Comparison of ENCODE assay signal across 12 mouse cellular contexts in genomic region chr11:76385017-76385416, GRCm38 (mm10). TPM values are rescaled to one million over a fixed set of nuclear protein-coding genes. Genes with fewer than 3 reads are reported as not detected.
DNase-seq lines count a peak whose midpoint lies in the region; ATAC-seq and TF ChIP-seq lines count a peak whose summit lies in the region.
"Had no signal": no experiment of that assay in that cellular context is flagged by ENCODE, and none has a peak within 500 bp of the region (broad histone marks: within the 10 kb centered on the region; RNA-seq: fewer than 3 reads in every experiment).

No protein-coding gene starts in this region.

- peaks cover 9% of the 10 kb centered on the region; the same call in 1 of the 2 replicates for H3K4me1 ChIP-seq in heart, postnatal 0 days (ENCODE audit: control insufficient read depth, insufficient read depth)
- peaks cover 65% of the 10 kb centered on the region for H3K4me1 ChIP-seq in embryonic facial prominence, embryonic 12.5 days
- peaks cover 42% of the 10 kb centered on the region for H3K4me1 ChIP-seq in hindbrain, embryonic 12.5 days
- peaks cover 3% of the 10 kb centered on the region; the same call in 1 of the 2 replicates for H3K4me1 ChIP-seq in olfactory bulb, adult 2 months (ENCODE audit: control insufficient read depth, insufficient read depth, low read length)

- ATAC-seq in heart, postnatal 0 days (ENCODE audit: insufficient read depth, low read depth), result no peak
- no peak for ATAC-seq in embryonic facial prominence, embryonic 12.5 days (ENCODE audit: insufficient number of reproducible peaks, insufficient read depth, low FRiP score, low TSS enrichment)
- 0 out of 2 replicates have a peak, but pooled peaks have one; percentile 29 for ATAC-seq in hindbrain, embryonic 12.5 days (ENCODE audit: low FRiP score)
- ATAC-seq: CD4-positive, CD25-positive, alpha-beta regulatory T cell, adult 4 months had no signal

- no peak overlapping the region for H3K4me3 ChIP-seq in heart, postnatal 0 days (ENCODE audit: low read depth, low read length)
- H3K4me3 ChIP-seq in embryonic facial prominence, embryonic 12.5 days, result no peak overlapping the region
- no peak overlapping the region for H3K4me3 ChIP-seq in hindbrain, embryonic 12.5 days
- no peak overlapping the region for H3K4me3 ChIP-seq in olfactory bulb, adult 2 months (ENCODE audit: insufficient read depth, low read depth, low read length)
- H3K4me3 ChIP-seq: erythroblast, embryonic 14.5 days; liver, embryonic 13.5 days had no signal

- TF ChIP-seq EP300 in heart, postnatal 0 days (IDR thresholded peaks at IDR 0.05; ENCODE audit: low read depth), result no peak

- no peaks in the 10 kb centered on the region for H3K27me3 ChIP-seq in heart, postnatal 0 days (ENCODE audit: control insufficient read depth, insufficient read depth, low read length)
- no peaks in the 10 kb centered on the region for H3K27me3 ChIP-seq in embryonic facial prominence, embryonic 12.5 days
- no peaks in the 10 kb centered on the region for H3K27me3 ChIP-seq in hindbrain, embryonic 12.5 days
- H3K27me3 ChIP-seq: liver, embryonic 13.5 days had no signal

- no peak for DNase-seq in heart, postnatal 0 days (ENCODE audit: low spot score)
- DNase-seq in heart, adult 9 months (ENCODE audit: low spot score in 2 of 2), result no peak
- no peak for DNase-seq in c-Kit-positive CD71-positive TER-119-positive erythroid progenitor cells, embryonic 14.5 days (ENCODE audit: low spot score)
- no peak for DNase-seq in thymus, postnatal 10 days (ENCODE audit: low spot score in 2 of 2)
- no peak for DNase-seq in layer of hippocampus, adult 9-11 months
- DNase-seq: kidney, postnatal 25 days; liver, embryonic 13.5 days had no signal

- H3K36me3 ChIP-seq in heart, postnatal 0 days (replicated peaks; ENCODE audit: control insufficient read depth, insufficient read depth, low read length), result no peaks in the 10 kb centered on the region
- H3K36me3 ChIP-seq in embryonic facial prominence, embryonic 12.5 days, result no peaks in the 10 kb centered on the region
- no peaks in the 10 kb centered on the region for H3K36me3 ChIP-seq in hindbrain, embryonic 12.5 days
- H3K36me3 ChIP-seq: liver, embryonic 13.5 days had no signal

- H3K9me3 ChIP-seq in heart, postnatal 0 days (replicated peaks; ENCODE audit: control insufficient read depth, low read length), result no peaks in the 10 kb centered on the region
- H3K9me3 ChIP-seq in embryonic facial prominence, embryonic 12.5 days, result no peaks in the 10 kb centered on the region
- no peaks in the 10 kb centered on the region for H3K9me3 ChIP-seq in hindbrain, embryonic 12.5 days (replicated peaks)
- H3K9me3 ChIP-seq: liver, embryonic 13.5 days had no signal

- no peak for TF ChIP-seq CTCF in heart, postnatal 0 days (IDR thresholded peaks at IDR 0.05; ENCODE audit: low read depth)
- TF ChIP-seq CTCF in olfactory bulb, adult 2 months (IDR thresholded peaks at IDR 0.05; ENCODE audit: insufficient read depth, low read depth, low read length), result no peak

- H3K27ac ChIP-seq in heart, postnatal 0 days (ENCODE audit: low read depth), result peak overlapping the region; percentile 20; the same call in 1 of the 2 replicates
- H3K27ac ChIP-seq in embryonic facial prominence, embryonic 12.5 days, result peak overlapping the region; percentile 65; the same call in 1 of the 2 replicates
- peak overlapping the region; percentile 64 for H3K27ac ChIP-seq in hindbrain, embryonic 12.5 days
- 0 out of 2 replicates have a peak overlapping the region, but pooled peaks have one; percentile 21 for H3K27ac ChIP-seq in olfactory bulb, adult 2 months (ENCODE audit: insufficient read depth, low read depth, low read length)
- H3K27ac ChIP-seq: liver, embryonic 13.5 days had no signal

- TF ChIP-seq POLR2A in olfactory bulb, adult 2 months (IDR thresholded peaks at IDR 0.05; ENCODE audit: insufficient read depth, low read depth, low read length), result no peak

- WGBS in heart, postnatal 0 days, result 86% methylated on average over 4 of the region's 4 CpGs
- 56% methylated on average over 4 of the region's 4 CpGs for WGBS in embryonic facial prominence, embryonic 12.5 days
- 65% methylated on average over 4 of the region's 4 CpGs for WGBS in hindbrain, embryonic 12.5 days
- WGBS in olfactory bulb, adult 2 months, result 80% methylated on average over 4 of the region's 4 CpGs

- no peak overlapping the region for H3K4me2 ChIP-seq in heart, postnatal 0 days (ENCODE audit: low read depth, low read length)
- no peak overlapping the region for H3K4me2 ChIP-seq in embryonic facial prominence, embryonic 12.5 days (replicated peaks)
- H3K4me2 ChIP-seq in hindbrain, embryonic 12.5 days (replicated peaks), result no peak overlapping the region
- H3K4me2 ChIP-seq: liver, embryonic 13.5 days had no signal

- H3K9ac ChIP-seq in heart, postnatal 0 days (replicated peaks; ENCODE audit: low read depth, low read length), result no peak overlapping the region
- H3K9ac ChIP-seq in embryonic facial prominence, embryonic 12.5 days, result no peak overlapping the region
- H3K9ac ChIP-seq in hindbrain, embryonic 12.5 days, result 0 out of 2 replicates have a peak overlapping the region, but pooled peaks have one; percentile 14
- H3K9ac ChIP-seq: liver, embryonic 13.5 days had no signal

RNA-seq across cellular contexts. Expression of gene Nxn, which starts 13.9 kb away (rescaled TPM):
- 35.6 and 50.7 TPM in 2 replicates for total RNA-seq in heart, postnatal 0 days (2014; rRNA removed; ENCODE audit: low replicate concordance)
- 10.6 TPM in 2 replicates for polyA plus RNA-seq in heart, postnatal 0 days (2015; fragmentation: Nextera tagmentation; extraction: Ambion mirVana)
- polyA plus RNA-seq in embryonic facial prominence, embryonic 12.5 days (2016; fragmentation: Nextera tagmentation; extraction: Ambion mirVana), result 72.1 and 77.9 TPM in 2 replicates
- polyA plus RNA-seq in hindbrain, embryonic 12.5 days (2016; fragmentation: Nextera tagmentation; extraction: Ambion mirVana), result 54.3 and 57.3 TPM in 2 replicates
- polyA plus RNA-seq in olfactory bulb, adult 2 months (2012; ENCODE audit: insufficient read depth, insufficient read length, low replicate concordance, missing spikeins), result not detected in 2 replicates

RNA-seq across cellular contexts. Expression of gene Timm22, which starts 21.7 kb away (rescaled TPM):
- 20.1 and 42.8 TPM in 2 replicates for total RNA-seq in heart, postnatal 0 days (2014; rRNA removed; ENCODE audit: low replicate concordance)
- polyA plus RNA-seq in heart, postnatal 0 days (2015; fragmentation: Nextera tagmentation; extraction: Ambion mirVana), result 90.5 and 99.9 TPM in 2 replicates
- 142 TPM in 2 replicates for polyA plus RNA-seq in embryonic facial prominence, embryonic 12.5 days (2016; fragmentation: Nextera tagmentation; extraction: Ambion mirVana)
- 111 and 113 TPM in 2 replicates for polyA plus RNA-seq in hindbrain, embryonic 12.5 days (2016; fragmentation: Nextera tagmentation; extraction: Ambion mirVana)
- not detected in 2 replicates for polyA plus RNA-seq in olfactory bulb, adult 2 months (2012; ENCODE audit: insufficient read depth, insufficient read length, low replicate concordance, missing spikeins)

Comparison
In these comparisons a context has a peak if more than half of its experiments do, and no peak if none do; other contexts are left out.
1. RNA of gene Timm22, which starts 21.7 kb away (polyA plus RNA-seq): 142 TPM in embryonic facial prominence, embryonic 12.5 days, 111 to 113 TPM in hindbrain, embryonic 12.5 days and 90.5 to 99.9 TPM in heart, postnatal 0 days; not detected in olfactory bulb, adult 2 months; every median in the first group is over 10 times any median in the second.
2. Peak in every context shown above with its lines, with median percentiles within 50 percentile points of each other: H3K27ac ChIP-seq.